Mouse (Mus musculus) E14TG2a.4 (cell line): ENCODE results near the gene Mob1b.

Experiments used
- CTCF ChIP-seq: conservative IDR thresholded peaks from 2 replicates; pipeline ENCODE4 v1.5.1; 2014; ENCODE audit warnings: low read length
- NANOG ChIP-seq: IDR thresholded peaks from 2 replicates; pipeline ENCODE4 v1.6.1; 2014; ENCODE audit warnings: borderline replicate concordance, low read length, mixed read lengths

DNA sequence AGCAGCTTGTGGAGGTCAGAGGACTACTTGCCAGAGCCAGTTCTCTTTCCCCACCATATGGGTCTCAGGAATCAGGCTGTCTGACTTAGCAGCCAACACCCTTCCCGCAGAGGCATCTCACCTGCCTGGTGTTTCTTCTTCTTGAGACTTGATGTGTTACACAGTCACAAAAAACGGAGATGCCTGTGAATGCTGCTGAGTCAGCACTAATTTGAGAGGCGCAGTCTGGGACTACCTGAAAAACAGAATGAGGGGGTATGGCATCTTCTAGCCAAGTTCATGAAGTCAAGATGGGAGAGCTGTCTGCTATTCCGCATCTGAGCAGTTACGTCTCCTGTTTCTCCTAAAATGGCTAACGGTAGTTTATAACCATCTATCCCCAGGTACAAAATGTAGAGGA, 40.1 kb upstream of the Mob1b start:
- TF ChIP-seq CTCF (no peak), NANOG (no peak)
